Mouse (Mus musculus) C2C12 (cell line): ENCODE measurements around the gene Surf6.

ENCODE experiments used
- CTCF ChIP-seq: IDR thresholded peaks from one replicate; pipeline ENCODE4 v1.5.1; 2011; ENCODE audit not compliant: control insufficient read depth, insufficient read depth, insufficient read length
- MYOG ChIP-seq: IDR thresholded peaks from one replicate; pipeline ENCODE4 v1.6.1; 2011; ENCODE audit not compliant: control insufficient read depth, insufficient read length; ENCODE audit errors: extremely low read depth

DNA sequence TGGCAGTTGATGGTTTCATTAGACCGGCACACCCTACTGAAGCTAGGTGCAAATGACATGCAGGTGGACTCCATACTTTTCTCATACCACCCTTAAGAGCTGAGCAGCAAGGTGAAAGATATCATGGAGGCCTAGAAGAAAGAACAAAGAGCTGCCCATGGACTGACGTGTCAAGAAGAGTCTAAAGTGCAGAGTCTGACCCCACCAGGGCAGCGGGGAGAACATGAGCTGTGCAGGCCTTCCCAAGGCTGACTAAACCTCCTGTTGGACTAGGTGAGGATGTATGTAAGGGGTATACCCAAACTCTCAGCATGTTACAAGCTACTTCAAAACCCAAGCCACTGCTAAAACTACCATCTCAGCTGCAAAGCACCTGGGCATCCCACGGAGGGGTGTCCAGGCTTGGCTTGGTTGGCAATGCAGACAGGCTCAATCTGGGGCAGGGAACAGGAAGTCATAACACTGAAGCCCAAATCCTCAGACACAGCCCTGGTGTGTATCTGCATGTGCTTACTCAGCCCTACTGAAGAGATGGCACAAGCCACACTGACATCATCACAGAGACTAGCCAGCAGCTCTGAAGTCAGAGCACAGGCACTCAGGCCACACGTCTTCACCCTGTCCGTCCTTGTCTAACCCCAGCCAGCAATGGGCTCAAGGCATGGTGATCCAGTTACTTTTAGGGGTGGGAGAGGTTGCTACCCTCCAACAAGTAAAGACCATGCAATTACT, 25.2 kb upstream of the Surf6 start:
- no peak for TF ChIP-seq CTCF
- TF ChIP-seq MYOG = no peak
